Mouse (Mus musculus): ENCODE measurements around the gene Cebpa.

GRCm38 (mm10) chr7:35139880-35140279 lies 20.8 kb downstream of the Cebpa start:
- TF ChIP-seq MAX (IDR thresholded peaks at IDR 0.05; ENCODE audit: low read depth): no peak
- TF ChIP-seq MYOD1 (IDR thresholded peaks at IDR 0.05; ENCODE audit: control insufficient read depth in 1 of 3, insufficient read length in 2 of 3, low read depth in 2 of 3): no peak
- no peak for TF ChIP-seq USF1 (IDR thresholded peaks at IDR 0.05; ENCODE audit: low read depth)
- no peak for TF ChIP-seq POLR2A (IDR thresholded peaks at IDR 0.05; ENCODE audit: insufficient read length, low read depth)
- TF ChIP-seq TCF3 (IDR thresholded peaks at IDR 0.05; ENCODE audit: insufficient read length, low read depth): no peak
- no peak for TF ChIP-seq CEBPB (IDR thresholded peaks at IDR 0.05; ENCODE audit: insufficient read depth, poor library complexity, severe bottlenecking)
- TF ChIP-seq POLR2AphosphoS2 (IDR thresholded peaks at IDR 0.05; ENCODE audit: insufficient read length, low read depth): no peak
